Mouse (Mus musculus) liver (tissue): ENCODE measurements around the gene Tjp1.

ENCODE experiments used
- DNase-seq: peaks from one replicate; pipeline ENCODE4 v3.0.0-alpha.2; 2020; ENCODE audit warnings: mixed read lengths

The Tjp1 gene

DNA sequence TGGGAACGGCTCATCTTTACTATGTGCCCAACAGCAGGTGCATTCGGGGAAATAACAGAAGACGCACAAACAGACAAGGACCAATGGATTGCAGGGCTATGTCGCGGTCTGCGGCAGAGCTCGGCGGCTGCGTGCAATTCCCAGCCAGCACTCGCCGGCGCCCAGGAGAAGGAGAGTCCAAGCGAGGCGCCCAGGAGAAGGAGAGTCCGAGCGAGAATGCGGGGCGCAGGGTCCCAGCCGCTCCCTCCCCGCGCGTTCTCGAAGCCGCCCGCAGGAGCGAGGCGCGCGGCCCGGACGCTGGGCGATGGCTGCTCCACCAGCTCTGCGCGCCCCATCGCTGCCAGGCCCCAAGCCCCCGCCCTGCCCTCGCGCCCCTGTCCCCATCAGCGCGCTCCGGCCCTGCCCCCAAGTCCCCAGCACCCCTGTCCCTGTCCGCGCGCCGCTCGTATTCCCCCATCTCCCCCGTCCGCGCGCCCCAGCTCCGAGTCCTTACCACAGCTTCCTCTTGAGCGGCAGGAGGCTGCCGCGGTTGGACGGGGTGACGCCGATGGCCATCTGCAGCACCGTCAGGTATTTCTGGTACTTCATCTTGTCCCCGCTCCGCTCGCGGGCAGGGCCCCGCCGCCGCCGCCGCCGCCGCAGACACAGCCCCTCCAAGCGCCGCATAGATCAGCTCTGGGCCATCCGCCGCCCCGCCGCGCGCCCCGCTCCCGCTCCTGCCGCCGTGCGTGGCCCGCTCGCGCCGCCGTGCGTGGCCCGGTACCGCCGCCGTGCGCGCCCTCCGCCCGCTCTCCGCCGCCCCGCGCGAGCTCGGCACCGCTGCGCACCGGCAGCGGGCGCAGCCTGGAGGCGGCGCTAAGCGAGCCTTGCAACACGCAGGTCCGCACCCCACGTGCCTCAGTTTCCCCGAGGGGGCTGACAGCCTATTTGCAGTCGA, at the start of gene Tjp1:
TSS of gene Tjp1 (minus strand) at position 711 of the 937 bp plus-strand sequence.
- no peak for DNase-seq

DNA sequence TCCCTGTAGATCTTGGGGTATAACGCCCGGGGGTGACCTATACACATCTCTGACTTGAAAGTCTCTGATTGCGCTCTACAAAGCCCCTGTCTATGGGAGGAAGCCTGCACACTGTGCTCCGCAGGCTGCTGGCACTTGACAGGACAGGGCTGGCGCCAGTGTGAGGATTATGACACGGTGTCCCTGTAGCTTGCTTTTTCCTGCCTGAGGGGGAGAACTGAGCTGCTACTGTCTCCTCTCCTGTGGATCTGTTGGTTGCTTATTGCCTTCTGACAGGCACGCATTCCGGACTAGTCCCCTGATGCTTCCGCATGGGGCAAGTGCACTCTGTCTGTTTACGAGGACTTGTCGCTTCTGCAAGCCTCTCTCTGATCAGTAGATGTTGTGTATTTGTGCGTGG, 49.5 kb upstream of the Tjp1 start:
- no peak for DNase-seq

DNA sequence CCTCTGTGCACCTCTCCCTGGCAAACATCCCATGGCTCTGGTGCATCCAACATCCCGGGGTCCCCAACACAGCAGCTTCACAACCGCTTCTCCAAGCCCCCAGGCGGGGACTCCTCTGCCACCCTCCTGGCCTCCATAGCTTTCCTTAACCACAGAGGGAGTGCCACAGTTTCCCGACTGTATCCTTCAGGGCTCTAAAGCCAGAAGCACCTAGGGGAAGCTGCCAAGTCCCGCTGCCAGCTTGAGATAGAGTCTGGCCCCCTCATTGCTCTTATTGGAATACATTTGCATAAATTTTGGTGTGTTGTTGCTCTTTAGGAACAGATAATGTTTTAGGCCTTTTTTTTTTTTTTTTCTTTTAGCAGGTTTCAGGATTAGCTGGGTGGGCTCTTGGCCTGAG, 45.1 kb upstream of the Tjp1 start:
- DNase-seq = no peak

DNA sequence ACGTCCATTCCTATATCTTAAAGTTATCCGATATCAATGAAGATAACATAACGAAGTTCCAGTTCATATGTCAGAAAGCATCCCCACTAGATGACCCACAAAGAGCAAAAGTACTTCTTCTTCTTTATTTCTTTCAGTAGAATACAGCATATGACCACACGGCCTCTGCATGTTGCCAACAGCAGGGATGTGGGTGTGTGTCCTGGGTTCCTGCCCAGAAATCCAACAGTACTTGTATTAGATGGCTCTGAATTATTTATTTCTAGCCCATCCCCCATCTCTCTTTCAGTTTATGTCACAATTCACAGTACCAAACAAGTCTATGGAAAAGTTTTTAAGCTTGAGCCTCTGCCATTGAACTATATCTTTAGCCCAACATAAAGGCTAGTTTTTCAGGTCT, 43.1 kb upstream of the Tjp1 start:
- DNase-seq = no peak

DNA sequence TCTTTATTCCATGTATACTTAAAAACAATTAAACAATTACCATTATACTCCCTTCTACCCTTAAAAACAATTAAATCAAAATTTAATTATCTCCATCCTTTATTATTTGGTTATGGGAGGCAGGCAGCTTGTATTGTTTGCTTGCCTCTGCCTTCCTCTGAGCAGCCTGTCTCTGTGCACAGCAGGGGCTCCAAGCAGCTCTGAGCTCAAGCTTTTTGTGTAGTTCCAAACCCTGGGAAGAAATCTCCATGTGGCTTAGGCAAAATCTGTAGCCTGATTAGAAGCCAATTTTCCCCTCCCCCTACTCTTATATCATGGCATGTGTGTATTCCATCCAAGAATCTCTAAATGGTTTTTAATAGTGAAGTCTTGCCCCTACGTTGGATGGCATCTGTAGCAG, 28.4 kb upstream of the Tjp1 start:
- DNase-seq = no peak

DNA sequence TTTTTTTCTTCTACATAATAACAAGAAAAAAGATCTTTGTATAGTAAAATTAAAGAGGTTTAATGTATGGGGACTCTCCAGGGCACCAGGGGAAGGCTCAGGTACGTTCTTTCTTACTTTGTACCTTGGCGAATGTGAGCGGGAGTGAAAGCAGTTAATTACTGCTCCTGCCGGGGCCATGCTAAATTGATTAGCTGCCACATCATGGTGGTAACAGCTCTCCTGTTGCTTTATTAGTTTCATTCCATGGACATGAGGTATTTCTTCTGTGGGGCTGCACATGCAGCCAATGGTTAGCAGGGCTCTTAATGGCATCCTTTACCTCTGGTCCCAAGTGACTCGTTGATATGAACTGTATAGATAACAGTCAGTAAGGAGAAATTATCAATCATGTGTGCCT, 18.2 kb upstream of the Tjp1 start:
- no peak for DNase-seq

DNA sequence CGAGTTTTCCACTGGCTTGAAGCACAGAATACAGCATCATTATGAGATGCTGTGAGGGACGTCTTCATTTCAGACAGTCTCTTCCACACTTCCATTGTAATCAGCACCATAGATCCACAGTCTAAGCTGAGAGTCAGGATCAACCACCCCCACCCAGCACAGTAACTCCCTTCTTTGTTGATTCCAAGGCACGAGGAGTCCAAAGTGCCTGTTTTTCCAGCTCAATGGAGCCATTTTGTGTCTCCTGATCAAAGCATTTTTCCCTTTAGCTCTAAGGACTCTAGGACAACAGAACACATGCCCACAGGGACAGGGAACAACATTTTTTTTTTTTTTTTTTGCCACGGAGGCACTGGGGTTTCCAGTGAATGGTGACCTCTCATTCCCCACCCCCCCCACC, 5.1 kb upstream of the Tjp1 start:
- no peak for DNase-seq

DNA sequence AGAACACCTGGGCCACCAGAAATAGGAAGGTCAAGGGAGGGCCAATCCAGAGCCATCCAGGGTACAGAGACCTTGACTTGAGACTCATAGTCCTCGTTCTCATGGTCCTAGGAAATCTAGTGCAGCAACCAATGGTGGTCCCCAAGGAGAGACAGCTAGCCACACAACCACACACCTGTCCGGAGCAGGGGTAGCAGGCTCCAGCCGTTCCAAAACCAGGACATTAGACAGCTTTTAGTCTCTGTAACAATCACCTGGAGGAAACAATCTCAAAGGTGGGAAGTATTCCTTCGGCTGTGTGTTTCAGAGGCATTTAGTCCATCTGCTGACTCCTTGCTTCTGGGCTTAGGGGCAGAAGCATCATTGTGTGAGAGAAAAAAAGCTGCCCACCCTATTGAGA, 4.5 kb downstream of the Tjp1 start:
- DNase-seq = no peak

DNA sequence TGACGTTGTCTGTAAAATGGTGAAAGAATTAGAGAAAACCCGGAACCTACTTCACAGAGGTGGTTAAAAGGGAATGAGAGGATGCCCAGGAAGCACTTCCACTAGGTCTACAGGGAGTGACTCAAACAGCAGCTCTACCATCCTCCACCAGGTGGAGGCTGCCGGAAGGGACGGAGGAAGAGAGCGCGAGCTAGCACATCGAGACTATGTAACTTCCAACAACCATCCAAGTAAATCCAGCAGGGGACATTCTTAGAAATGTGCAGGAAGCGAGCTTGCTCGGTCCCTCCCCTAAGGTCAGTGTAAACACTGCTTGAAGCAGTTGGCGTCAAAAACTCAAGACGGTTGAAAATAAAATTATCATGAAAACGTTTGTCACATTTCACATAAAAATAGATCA, 5.1 kb downstream of the Tjp1 start:
- no peak for DNase-seq

DNA sequence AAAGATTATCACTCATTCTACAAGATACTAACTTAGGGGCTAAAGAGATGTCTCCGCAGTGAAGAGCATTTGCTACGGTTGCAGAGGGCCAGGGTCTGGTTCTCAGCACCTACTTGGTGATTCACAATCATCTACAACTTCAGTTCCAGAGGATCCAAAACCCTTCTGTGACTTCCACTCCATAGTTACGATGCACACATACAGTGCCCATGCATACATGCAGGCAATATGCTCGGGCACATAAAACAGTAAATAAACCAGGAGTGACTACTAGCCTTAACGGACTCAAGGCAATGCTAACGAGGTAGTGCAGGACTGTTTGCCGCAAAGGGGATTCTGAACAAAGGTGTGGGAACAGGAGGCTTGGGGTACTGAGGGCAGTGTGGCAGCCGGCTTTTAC, 7.0 kb downstream of the Tjp1 start:
- no peak for DNase-seq

DNA sequence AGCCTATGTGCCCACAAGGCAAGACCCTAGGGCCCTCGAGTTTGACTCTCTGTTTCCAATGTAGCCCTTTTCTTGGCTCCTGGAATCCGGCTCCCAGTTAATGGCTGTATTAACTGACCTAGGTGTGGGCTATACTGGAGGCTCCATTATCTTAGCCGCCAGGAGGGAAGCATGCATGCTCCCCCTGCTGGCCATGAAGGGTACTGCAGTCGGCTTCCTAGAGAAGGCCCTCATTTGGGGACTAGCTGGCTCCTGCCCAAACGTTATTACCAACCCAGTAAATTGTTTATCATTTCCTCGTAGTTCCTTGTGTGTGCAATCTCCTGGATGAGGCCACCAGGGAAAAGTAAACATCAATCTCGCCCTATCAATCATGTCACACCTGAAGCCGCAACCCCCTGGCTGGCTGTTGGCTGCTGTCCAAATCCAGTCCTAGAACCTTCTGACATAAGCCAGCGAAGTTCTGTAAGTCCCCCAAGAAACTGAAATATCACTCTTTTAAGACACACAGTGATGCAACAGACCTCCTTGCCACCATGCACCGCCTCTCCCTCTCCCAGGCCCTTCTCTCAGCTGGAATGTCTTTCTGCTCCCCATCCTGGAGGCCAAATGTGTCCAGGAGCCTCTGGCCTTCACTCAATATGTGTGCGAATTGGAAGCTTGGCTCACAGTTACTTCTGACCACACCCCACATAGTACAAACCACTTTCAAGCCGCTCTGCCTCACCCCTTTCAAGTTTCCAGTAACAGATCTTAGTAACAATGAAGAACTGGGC, 7.6 kb downstream of the Tjp1 start:
- peak; percentile 74 for DNase-seq

DNA sequence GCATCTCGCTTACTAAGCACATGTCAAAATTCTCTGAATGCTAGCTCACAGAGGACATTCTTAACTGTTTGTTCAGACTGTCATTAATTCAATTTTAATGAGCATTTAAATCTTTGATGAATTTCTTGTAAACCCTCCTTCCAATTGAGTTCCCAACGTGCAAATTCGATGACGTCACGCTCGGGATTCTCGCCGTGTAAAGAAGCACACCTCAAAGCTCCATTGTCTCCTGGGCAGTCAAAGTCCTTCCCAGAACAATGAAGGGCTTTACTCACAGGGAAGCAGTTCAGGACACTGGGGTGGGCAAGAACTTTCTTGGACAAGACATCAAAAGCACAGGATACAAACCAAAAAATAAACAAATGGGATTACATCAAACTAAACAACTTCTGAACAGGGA, 10.7 kb downstream of the Tjp1 start:
- DNase-seq = no peak

DNA sequence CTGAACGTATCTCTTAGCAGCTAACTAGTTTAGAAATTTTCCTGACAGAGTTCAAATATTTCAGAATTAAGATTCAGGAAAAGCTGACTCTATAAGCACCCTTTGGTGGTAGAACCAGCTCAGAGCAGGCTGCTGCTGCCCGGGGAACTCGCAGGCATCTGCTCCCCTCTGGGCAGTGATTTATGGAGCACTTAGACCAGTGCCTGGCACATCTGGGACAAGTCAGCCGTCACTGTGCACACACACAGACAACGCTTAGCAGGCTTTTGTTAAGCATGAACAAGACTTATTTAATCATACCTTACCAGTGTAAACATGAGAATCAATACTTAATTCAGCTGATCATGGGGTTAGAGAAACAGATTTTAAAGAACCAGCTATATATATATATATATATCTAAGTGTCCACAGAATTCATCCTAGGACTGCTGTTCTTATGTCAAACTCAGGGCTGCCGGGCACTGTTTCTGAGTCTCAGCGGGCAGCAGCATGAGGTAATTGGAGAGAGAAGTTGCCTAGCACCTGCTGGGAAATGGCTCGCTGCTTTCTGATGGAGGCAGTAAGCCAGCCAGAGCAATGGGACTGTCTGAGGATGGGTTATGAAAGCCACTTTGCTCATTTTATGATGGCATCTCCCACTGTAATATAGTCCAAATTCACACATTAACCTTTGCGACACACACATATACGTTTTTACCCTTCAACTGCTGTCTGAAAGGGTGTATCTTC, 14.0 kb downstream of the Tjp1 start:
- DNase-seq = no peak

DNA sequence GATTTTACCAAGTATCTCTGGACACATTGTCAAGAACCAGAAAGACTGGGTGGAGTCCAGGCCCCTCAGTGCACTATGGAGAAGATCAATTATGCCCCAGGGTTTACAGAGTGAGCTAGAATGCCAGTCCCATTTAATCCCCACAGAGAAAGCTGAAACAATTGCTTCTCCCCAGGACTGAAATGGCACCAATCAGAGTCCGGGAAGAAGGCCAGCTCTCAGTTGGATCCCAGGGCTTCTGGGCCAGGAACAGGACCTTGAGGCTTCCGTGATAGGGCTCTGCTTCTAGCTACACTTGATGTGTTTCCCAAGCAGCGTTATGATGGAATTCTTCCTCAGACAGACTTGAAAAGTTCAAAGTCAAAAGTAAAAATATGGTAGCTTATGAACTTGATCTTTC, 18.2 kb downstream of the Tjp1 start:
- no peak for DNase-seq

DNA sequence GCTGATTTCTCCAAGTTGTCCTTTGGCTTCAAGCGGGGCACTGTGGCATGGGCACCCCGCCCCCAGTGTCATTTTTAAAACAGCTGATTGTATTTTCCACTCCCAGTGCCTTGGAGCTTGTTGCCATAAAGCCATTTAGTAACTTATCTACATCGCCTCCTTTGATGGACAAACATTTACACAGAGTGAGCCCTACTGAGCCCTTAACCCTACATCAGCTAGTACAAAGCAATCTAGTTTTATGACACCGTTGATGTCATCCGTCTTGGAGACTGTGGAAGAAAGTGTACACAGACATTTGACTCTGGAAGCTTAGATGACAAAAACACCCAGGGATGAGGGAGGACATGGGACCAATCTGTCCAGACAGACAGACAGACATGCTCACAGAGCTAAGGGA, 20.2 kb downstream of the Tjp1 start:
- no peak for DNase-seq

DNA sequence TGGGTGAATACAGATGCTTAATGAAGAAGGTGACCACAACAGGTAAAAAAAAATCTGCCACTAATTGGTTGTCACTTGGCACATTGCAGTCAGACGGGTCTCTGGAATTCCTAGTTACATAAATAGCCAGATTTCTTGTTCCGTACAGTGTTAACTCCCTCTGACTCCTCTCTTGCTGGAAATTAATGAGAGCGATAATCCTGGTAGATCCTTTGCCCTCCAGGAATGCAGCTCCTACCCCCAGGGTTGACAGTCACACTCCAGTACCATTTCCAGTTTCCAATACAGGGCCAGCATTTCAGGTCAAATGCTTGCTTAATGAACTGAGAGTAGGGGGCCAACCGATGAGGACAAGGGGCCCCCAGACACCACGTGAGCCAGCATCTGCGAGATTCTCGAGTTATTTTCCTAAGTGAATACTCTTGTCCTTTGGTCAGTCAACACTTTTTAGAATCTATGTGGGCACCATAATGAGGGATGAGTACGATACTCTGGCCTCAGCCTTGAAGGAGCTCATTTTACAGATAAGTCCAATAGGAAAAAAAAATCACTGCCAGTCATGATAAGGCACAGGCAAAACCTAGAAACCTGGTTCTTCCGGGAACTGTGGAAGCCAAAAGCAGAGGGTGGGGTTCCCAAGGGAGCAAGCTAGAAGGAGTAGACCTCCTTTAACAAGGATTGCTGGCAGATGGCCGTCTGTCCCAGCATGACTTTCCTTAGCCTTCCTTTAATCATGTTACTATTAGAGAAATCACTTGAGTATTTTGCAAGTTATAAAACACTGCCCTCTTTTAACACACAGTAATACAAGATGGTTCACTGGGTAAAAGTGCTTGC, 24.9 kb downstream of the Tjp1 start:
- DNase-seq = no peak

DNA sequence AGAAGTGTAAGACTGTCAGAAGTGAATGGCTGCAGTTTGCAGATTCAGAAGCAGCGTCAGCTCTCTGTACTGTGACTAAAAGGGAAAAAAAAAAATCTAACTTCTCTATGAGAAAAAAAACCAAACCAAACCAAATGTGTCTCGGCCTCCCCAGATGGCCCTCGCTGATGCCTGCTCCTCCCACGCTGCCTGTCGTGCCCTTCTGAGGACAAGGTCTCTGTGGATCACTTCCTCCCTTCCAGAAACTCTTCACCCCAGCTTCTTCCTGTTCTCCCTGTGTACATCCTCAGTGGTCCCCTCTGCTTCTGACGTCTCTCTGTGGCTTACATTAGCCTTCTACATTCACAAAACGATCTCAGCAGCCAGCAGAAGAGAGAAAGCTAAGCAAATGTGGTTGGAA, 26.8 kb downstream of the Tjp1 start:
- DNase-seq = no peak

DNA sequence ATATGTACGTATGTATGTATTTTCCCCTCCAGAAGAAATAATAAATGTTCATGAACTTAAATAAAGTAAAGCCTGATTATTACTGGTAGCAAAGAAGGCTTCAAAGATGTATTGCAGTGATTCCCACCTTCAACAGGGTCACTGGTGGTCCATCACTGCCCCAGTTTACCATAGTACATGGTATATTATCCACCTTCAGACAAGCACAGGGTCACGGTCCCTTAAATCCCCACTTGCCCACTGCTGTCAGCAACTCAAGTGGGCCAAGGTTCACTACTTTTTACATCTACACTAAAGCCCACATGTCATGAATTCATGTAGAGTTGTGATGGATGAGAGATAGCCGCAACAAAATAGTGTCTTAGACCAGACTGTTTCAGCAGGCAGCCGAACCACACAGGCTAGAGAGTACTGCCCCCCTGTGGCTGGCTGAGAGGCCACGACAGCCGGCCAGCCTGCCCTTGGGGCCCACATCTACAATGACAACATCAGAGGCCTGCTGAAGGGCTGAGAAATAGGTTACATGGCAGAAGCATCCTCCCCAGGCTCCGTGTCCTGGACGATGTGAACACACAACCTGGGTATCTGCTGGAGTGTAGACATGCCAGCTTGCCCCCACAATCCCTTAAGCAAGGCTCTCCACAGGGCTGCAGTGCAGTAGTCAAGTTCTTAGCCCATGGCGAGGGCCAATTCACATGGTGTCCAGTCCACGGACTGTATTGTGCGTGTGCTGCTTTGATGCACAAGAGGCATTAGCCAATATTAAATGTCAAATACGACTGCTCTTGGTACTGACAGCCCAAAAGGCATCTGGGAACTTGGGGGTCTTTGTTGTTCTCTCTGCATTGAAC, 29.6 kb downstream of the Tjp1 start:
- DNase-seq = peak; percentile 53

DNA sequence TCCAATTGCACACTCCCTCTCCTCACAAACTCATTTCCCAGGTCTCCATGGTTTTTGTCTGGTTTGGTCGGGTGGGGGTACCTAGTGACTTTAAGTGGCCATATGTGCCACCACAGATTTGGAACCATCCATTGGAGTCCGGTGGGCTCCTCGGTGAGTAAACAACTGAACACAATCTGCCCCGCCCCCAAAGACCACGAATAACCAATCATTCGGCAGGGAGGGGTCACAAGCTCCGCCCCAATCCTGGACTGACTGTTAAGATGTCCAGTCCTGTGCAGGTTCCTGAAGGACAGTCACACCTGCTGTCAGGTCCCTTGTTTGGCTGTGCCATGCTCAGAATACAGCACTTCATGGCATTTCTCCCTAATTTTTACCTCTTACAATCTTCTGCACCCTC, 37.1 kb downstream of the Tjp1 start:
- no peak for DNase-seq

DNA sequence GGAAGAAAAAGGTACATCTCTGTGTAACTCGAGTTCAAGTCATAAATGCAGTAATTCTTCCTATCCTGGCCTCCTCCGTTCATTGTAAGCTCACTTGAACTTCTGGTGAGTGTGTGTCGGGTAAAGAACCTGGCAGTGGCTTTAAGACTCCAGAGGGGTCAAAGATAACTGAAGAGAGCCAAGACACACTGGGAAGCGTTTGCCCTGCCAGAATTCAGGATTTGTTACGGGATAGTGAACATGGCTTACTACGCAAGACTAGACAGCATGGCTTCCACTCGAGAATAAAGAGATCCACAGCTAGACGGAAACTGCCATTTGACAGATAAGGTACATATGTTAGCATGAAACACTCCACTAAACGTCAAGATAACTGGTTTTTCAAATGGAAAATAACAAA, 37.8 kb downstream of the Tjp1 start:
- DNase-seq = no peak

DNA sequence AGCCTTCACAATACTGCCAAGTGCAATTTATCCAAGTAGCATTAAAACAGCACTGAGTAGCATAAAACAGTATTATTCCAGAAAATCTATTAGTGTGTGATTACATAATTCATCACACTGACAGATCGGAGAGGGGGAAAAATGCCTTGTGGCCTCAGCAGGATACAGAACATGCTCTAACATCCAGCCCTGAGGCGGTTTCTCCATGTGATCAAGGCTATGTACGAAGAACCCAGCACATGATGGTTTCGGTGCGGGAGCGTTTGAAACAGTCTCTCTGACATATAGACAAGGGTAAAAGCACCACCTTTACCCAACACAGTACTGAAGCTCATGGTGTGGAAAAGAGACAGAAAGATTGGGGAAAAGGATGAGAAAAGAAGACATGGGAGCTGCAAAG, 38.4 kb downstream of the Tjp1 start:
- no peak for DNase-seq

DNA sequence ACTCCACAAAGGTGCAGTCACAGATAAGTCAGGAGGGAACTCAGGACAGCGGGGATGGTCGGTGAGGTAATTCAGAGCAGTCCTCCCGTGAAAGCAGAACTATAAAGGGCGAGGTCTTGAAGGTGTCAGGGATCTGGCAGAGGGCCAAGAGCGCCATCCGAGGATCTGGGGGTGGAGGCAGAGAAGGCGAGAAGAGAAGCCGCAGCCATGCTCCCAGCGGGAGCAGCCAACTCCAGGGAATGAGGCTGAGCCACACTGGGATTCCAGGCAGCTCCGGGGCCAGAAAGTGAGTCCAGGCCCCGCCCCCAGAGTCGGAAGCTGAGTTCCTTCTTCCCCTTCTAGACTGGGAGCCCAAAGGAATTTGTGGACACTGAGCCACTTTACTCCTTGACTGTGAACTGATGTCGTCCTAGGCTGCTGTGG, 41.3 kb downstream of the Tjp1 start:
- DNase-seq = peak; percentile 40
